Mouse (Mus musculus) T-helper 2 cell (primary cell): ENCODE data around the gene Cela3a.
"Not testable (repeated sequence)": the region's sequence is repeated elsewhere in the genome, so short reads cannot be mapped to it uniquely, and the experiment has no call there.

Source experiments
- in situ Hi-C: fragments of 300-600 bp; cut with MboI, MseI; formaldehyde crosslinking; loops from one replicate; pipeline ENCODE4 v1.15.1; 2025; ENCODE audit warnings: high pct_unique_total_duplicates

Cela3a gene

GRCm38 (mm10) chr4:137417712-137418564, 8.3 kb upstream of the Cela3a start:
- in situ Hi-C loops: no loop called here

- in situ Hi-C loops: no loop called here
Observed at GRCm38 (mm10) chr4:137414936-137415335, 5.3 kb upstream of the Cela3a start.

DNA sequence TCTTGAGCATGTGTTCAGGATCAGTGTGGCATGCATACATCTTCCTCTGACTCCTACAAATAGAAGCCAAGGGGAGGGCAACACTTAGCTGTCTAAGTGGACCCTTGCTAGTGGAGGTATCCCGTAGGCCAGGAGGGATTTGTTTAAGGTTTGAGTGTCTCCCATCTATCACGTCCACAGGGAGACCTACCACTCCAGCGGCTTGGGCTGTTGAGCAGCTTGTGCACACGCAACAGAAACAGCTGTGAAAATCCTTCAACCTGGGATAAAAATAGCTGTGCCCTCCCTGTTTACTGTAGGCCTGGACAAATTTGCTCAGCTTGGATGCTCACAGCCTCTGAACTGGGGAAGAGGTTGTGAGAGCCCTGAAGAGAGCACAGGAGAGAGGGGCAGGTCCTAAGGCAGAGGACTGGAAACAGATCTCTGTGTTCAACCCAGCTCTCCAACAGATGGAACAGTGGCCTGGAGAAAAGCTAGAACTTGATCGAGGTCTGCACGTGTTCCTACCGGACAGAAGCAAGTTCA, 2.7 kb upstream of the Cela3a start:
- in situ Hi-C loops: not testable (repeated sequence)

DNA sequence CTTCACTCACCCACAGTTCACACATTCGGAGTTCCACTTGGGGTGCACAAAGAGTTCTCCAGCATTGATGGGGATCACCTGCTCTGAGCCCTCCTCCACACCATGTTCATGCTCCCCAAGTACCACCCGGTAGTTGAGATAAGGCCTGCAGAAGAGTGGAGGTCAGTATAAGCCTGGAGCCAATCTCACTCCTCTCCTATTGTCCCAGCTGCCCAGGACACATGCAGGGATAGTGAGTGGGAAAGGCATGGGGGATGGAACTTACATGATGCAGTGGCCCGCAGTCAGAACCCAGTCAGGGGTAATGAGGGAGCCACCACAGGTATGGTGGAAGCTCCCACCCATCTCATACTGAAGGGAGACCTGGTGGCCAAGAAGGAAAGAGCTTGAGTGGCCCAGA, 4.0 kb downstream of the Cela3a start:
- in situ Hi-C loops: no loop called here

GRCm38 (mm10) chr4:137396641-137397525, 12.7 kb downstream of the Cela3a start:
- in situ Hi-C loops: loop anchor here (5.0 kb wide), 1 partner anchor 85 kb away; no protein-coding TSS in a partner anchor

DNA sequence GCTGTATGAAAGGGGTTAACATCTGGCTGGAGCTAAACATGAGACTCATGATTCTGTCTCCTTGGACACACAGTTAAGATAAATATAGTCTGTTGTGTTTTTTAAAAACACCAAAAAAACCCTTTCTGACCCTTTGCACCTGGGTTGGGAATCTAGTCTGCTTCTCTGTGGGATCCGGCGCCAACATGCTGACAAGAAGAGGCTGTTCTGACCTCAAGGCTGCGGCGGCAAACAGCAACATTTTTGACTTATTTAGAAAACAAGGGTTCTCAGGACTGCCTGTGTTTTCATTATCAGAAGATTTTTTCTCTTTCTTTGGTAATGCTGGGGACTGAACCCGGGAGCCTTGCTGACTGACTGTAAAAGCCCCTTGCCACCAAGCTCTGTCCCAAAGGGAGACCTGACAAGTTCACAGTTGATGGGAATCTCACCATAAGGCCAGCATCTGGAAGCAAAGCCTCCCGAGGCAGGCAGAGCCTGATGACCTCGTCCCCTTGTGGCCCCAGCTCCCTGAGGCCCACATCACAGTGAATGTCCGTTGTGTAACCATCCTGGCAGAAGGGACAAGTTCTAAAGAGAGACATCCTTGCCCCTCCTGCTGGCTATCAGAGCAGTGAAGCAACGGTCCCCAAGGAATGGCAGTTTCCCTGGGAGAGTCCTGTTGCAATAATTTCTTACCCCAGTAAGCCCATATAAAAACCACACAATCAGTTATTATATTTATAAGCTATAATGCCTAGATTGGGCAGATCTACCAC, 16.0 kb downstream of the Cela3a start:
- in situ Hi-C loops: no loop called here

DNA sequence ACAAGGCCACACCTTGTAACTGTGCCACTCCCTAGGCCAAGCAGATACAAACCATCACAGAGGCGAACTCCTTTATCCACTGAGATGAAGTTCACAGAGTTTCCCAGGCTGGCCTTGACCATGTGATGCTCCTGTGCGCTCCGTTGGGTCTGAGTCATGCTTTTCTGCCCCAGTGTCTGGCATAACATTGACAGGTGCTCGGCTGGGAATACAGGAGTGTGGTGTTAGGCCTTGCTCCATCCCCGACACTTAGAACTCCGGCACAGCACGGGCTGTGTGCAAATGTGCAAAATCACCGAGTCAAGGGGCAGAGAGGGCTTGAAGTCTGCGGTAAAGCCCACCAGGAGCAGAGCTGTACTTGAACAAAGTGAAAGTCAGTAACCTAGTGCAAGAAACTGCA, 16.7 kb downstream of the Cela3a start:
- in situ Hi-C loops: no loop called here

GRCm38 (mm10) chr4:137391287-137391686, 18.3 kb downstream of the Cela3a start:
- in situ Hi-C loops: no loop called here

DNA sequence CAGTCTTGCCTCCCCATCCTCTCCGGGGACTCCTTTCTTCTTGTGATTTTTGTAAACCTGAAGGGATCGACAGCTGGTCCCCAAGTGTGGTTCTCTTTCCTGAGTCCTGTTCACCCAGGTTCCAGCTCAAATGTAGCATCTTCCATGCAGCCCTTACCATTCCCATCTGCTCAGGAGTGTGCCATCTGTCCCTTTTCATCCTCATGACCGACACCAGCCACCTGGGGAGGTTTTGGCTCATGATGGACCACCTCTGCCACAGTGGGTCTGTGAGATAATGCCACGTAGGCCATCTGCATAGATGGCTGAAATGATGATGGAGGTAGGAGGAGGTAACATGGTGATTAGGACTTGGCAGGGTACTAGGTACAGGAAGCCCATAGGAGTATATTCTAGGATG, 19.4 kb downstream of the Cela3a start:
- in situ Hi-C loops: no loop called here

DNA sequence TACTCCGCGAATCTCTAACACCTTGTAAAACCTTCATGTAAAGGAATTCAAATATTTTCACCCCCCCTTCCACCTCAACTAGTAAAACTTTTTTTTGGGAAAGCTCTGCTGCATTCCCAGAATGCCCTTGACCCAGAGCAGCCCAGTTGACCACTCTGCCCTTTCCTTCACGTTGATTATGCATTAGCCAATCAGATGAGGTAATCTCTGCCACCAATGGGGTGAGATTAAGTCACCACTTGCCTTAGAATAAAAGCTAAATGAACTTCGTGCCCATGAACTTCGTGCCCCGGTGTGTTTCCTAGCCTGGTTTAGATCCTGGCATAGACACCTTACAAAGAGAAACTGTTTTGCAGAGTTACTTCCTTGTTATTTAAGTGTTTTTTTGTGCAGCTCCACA, 20.6 kb downstream of the Cela3a start:
- in situ Hi-C loops: no loop called here

DNA sequence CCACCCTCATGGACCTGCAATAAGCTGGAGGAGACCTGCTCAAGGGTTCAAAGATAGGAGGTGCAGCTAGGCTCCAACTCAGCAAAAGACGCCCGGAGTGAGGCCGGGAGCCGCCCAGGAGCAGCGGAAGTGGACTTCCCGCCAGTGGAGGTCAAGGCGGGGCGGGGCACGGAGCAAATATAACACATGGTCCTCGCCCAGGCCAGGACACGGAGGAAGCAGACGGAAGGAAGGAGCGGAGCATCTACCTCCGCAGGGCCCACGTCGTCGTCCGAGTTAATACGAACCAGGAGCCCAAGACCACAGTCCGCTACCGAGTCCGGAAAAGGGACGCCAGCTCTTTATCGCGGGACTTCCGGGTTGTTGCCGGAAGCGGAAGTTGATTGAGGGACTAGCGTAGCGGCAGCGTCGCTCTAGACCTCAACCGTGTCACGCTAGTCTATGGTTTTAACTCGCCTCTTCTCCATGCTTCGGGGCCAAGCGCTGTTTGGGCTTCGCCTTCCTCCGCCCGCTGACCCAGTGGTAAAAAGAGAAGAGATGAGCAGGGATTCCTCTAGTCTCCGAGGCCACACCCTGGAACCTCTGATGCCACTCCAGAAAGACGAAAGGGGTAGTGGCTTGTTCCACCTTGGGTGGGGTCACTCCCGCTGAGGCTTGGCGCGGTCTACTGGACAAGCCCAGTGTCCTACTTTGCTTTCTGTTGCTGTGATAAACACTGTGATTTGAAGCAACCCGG, 21.4 kb downstream of the Cela3a start:
- in situ Hi-C loops: no loop called here

DNA sequence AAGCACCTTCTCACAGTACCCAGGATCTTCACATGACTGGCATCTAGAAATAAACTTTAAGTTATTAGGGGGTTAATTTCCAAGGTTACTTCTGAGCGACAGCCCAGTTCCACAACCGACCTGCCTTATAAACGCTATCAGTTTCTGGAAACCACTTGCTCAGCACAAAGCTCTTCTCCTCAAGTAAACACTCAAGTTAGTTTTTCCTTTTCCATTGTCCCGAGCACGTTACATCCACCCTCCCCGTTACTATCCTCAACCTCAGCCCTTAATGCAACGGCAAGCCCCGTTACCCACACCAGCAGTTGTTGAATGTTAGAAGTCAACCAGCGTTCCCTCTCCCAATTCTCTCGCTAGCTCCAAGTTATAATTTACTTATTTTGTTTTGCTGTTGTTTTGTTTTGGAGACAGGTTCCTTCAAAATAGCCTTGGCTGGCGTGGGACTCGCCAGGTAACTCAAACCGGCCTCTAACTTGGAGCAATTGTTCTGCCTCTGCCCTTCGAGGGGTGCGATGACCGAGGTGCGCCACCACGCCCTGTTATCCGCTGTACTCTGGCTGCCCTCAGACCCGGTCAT, 22.0 kb downstream of the Cela3a start:
- in situ Hi-C loops: no loop called here

- in situ Hi-C loops: no loop called here
Observed at GRCm38 (mm10) chr4:137380702-137381605, 28.6 kb downstream of the Cela3a start.

DNA sequence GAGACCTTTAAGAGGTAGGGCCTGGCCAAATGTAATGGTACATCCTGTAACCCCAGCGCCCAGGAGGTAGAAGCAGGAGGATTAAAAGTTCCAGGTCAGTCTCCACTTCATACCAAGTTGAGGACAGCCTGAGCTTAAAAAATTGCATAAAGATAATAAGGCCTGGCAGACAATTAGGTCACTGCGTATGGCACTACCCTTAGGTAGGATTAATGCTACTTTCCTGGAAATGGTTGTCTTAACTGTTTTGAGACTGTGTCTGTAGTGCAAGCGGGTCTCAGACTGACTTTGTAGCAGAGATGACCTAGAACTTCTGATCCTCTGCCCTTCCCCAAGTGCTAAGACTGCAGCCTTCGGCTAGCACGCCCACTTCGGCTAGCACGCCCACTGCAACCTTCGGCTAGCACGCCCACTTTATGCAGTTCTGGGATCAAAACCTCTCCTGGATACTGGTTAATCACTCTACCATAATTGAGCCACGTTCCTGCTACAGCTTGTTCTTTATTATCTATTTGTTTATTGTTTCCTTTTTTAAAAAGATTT, 29.8 kb downstream of the Cela3a start:
- in situ Hi-C loops: no loop called here

DNA sequence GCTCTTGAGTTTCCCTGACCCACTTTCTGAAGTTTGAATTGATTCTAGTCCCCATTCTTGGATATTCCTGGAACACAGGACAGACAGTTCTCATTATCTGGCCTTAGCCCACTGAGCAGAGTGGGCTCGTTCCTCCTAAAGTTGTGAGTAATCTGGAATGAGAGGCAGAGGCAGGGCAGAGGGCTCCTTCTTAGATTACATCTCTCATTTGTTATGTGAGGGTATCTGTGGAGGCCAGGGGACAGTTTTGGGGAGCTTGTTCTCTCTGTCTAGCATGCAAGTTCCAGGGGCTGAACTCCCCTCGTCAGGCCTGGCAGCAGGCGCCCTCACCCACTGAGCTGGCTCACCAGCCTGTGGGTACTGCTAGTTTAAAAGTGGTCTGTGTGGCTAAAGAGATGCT, 30.5 kb downstream of the Cela3a start:
- in situ Hi-C loops: no loop called here

DNA sequence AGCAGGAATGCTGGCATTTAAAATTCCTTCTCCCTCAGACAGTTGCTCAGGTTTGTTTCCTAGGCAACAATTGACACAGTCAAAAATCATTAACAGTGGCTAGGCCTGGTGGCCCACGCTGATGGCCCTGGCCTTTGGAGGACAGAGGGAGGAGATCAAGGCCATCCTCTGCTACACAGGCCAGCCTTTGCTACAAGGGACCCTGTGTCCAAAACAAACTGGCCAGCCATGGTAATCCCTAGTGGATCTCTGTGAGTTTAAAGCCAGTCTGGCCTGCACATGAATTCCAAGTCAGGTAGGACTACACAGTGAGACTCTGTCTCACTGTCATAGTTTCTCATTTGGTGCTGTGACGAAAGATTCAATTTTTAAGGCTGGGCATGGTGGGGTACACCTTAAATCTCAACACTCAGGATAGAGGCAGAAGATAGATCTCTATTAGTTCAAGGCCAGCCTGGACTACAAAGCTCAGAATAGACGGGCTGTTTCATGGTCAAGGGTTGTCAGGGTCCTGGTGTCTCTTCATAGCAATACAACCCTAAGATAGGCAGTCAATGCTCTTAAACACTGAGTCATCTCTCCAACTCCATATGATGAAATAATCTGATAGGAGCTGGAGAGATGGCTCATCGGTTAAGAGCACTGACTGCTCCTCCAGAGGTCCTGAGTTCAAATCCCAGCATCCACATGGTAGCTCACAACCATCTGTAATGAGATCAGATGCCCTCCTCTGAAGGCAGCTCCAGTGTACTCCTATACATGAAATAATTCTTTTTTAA, 31.9 kb downstream of the Cela3a start:
- in situ Hi-C loops: no loop called here

DNA sequence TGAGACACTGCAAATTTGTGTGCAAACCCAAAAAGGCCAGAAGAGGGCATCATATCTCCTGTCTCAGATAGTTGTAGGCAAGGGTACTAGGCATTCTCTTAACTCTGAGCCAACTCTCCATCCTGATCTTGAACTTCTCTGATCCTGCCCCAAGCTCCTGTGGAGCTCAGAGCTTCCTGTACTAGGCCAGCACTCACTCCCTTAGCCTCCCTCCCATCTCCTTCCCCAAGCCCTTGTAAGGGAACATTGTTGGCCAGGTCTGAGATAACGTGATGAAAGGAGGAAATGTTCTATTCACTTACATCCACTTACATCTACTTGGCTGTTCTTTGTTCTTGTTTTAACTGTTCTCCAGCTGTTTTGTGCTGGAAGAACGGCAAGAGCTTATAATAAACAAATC, 32.8 kb downstream of the Cela3a start:
- in situ Hi-C loops: no loop called here
